Mouse (Mus musculus): Measurements from ENCODE around the gene Kif6.

Gene Kif6

GRCm38 (mm10) chr17:49894471-49894870 is 279.5 kb downstream of the Kif6 start:
- DNase-seq (ENCODE audit: low spot score in 2 of 2) = no peak

GRCm38 (mm10) chr17:49898849-49899331 is 284.0 kb downstream of the Kif6 start:
- peak; percentile 83 to 91 for DNase-seq (ENCODE audit: low spot score in 2 of 2)

- no peak for DNase-seq (ENCODE audit: low spot score in 2 of 2)
Observed at GRCm38 (mm10) chr17:49902613-49903012, 287.7 kb downstream of the Kif6 start.

GRCm38 (mm10) chr17:49923429-49923828 is 308.5 kb downstream of the Kif6 start:
- DNase-seq (ENCODE audit: low spot score in 2 of 2) = no peak

GRCm38 (mm10) chr17:49927611-49928010 is 312.7 kb downstream of the Kif6 start:
- DNase-seq (ENCODE audit: low spot score in 2 of 2) = no peak

GRCm38 (mm10) chr17:49933806-49934205 is 318.9 kb downstream of the Kif6 start:
- no peak for DNase-seq (ENCODE audit: low spot score in 2 of 2)

GRCm38 (mm10) chr17:49934586-49934985 is 319.6 kb downstream of the Kif6 start:
- no peak for DNase-seq (ENCODE audit: low spot score in 2 of 2)

- DNase-seq (ENCODE audit: low spot score in 2 of 2) = peak; percentile 77 to 78
Observed at GRCm38 (mm10) chr17:49935602-49936205, 320.8 kb downstream of the Kif6 start.

- DNase-seq (ENCODE audit: low spot score in 2 of 2) = no peak
Observed at GRCm38 (mm10) chr17:49936214-49936613, 321.3 kb downstream of the Kif6 start.

- no peak for DNase-seq (ENCODE audit: low spot score in 2 of 2)
Observed at GRCm38 (mm10) chr17:49939146-49939545, 324.2 kb downstream of the Kif6 start.

GRCm38 (mm10) chr17:49942674-49943073 is 327.7 kb downstream of the Kif6 start:
- no peak for DNase-seq (ENCODE audit: low spot score in 2 of 2)

GRCm38 (mm10) chr17:49951491-49951855 is 336.5 kb downstream of the Kif6 start:
- DNase-seq (ENCODE audit: low spot score in 2 of 2) = peak; percentile 72 to 80

GRCm38 (mm10) chr17:49951856-49952607 is 337.1 kb downstream of the Kif6 start:
- DNase-seq (ENCODE audit: low spot score in 2 of 2) = no peak

GRCm38 (mm10) chr17:49959021-49959420 is 344.1 kb downstream of the Kif6 start:
- DNase-seq (ENCODE audit: low spot score in 2 of 2) = no peak
